Mouse (Mus musculus) midbrain, embryonic 12.5 days (tissue): ENCODE results near the gene Rtn4. TPM values are rescaled to one million over a fixed set of nuclear protein-coding genes. Genes with fewer than 3 reads are reported as not detected.

ENCODE experiments used
- ATAC-seq: fragments of 200-750 bp; cut with Nextera tagmentation; 2 replicates; pipeline ENCODE4 v1.8.0; 2017; ENCODE audit warnings: low read depth, moderate TSS enrichment, moderate library complexity; ENCODE audit not compliant: low FRiP score
- H3K27ac ChIP-seq: fragments of 300-500 bp; sonication (generic); replicated peaks from 2 replicates; pipeline ENCODE4 v1.5.1; 2016; ENCODE audit warnings: mild to moderate bottlenecking
- H3K27me3 ChIP-seq: fragments of 300-500 bp; sonication (generic); 2 replicates; pipeline ENCODE4 v1.6.1; 2016; ENCODE audit warnings: mild to moderate bottlenecking
- H3K36me3 ChIP-seq: fragments of 300-500 bp; sonication (generic); 2 replicates; pipeline ENCODE4 v1.6.1; 2016
- H3K4me1 ChIP-seq: fragments of 300-500 bp; sonication (generic); 2 replicates; pipeline ENCODE4 v1.6.1; 2016
- H3K4me2 ChIP-seq: fragments of 300-500 bp; sonication (generic); replicated peaks from 2 replicates; pipeline ENCODE4 v1.6.1; 2016; ENCODE audit warnings: mild to moderate bottlenecking, moderate library complexity
- H3K4me3 ChIP-seq: fragments of 300-500 bp; sonication (generic); 2 replicates; pipeline ENCODE4 v1.5.1; 2016; ENCODE audit warnings: mild to moderate bottlenecking
- H3K9ac ChIP-seq: fragments of 300-500 bp; sonication (generic); replicated peaks from 2 replicates; pipeline ENCODE4 v1.6.1; 2016; ENCODE audit warnings: mild to moderate bottlenecking, moderate library complexity
- H3K9me3 ChIP-seq: fragments of 300-500 bp; sonication (generic); 2 replicates; pipeline ENCODE4 v1.6.1; 2016; ENCODE audit warnings: mild to moderate bottlenecking
- WGBS: fragments of 180-500 bp; shearing (Covaris S2); methylation state at CpG from one replicate; pipeline ENCODE4 v1.1.7; 2016; 5-methylcytosine and 5-hydroxymethylcytosine counted together
- polyA plus RNA-seq: library from polyadenylated mRNA; unstranded; fragments of >200 nt; fragmentation: Nextera tagmentation; extraction: Ambion mirVana; gene quantifications from 2 replicates; pipeline ENCODE4 v1.2.1, GENCODE M21; 2016

Gene Rtn4
- polyA plus RNA-seq, 1 experiment from 2014 or later: 98.1 TPM

DNA sequence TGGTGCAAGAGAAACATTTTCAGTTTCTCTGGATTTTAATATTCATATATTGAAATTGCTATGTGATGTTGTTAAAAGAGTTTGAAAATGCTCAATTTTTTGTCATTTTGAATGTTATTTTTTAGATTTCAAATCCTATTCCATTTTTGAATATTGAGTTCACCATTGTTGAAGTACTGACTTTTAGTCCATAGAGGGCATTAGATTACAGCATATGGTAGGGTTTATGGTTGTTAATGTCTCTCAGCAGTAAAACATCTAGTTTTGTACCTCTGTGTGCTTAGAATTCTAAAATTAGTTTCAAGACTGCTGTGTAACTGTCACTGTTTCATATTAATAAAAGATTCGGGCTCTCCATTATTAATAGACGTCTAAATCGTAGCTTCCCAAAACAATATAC lies 22.8 kb downstream of the Rtn4 start:
- no peak overlapping the region for H3K4me3 ChIP-seq
- whole genome bisulfite sequencing: 85% methylated on average over 3 of the region's 3 CpGs
- no peaks in the 10 kb centered on the region for H3K27me3 ChIP-seq
- no peaks in the 10 kb centered on the region for H3K4me1 ChIP-seq
- H3K27ac ChIP-seq: no peak overlapping the region
- H3K4me2 ChIP-seq: no peak overlapping the region
- H3K9me3 ChIP-seq: no peaks in the 10 kb centered on the region
- H3K36me3 ChIP-seq: peaks cover 7% of the 10 kb centered on the region; the same call in 1 of the 2 replicates
- ATAC-seq: no peak
- no peak overlapping the region for H3K9ac ChIP-seq

GRCm38 (mm10) chr11:29718541-29718940 lies 25.8 kb downstream of the Rtn4 start:
- H3K36me3 ChIP-seq: peaks cover 7% of the 10 kb centered on the region; the same call in 1 of the 2 replicates
- no peak overlapping the region for H3K9ac ChIP-seq
- no peaks in the 10 kb centered on the region for H3K27me3 ChIP-seq
- H3K27ac ChIP-seq: no peak overlapping the region
- H3K4me3 ChIP-seq: no peak overlapping the region
- WGBS: 60% methylated on average over 6 of the region's 6 CpGs
- H3K9me3 ChIP-seq: no peaks in the 10 kb centered on the region
- no peaks in the 10 kb centered on the region for H3K4me1 ChIP-seq
- no peak overlapping the region for H3K4me2 ChIP-seq
- ATAC-seq: no peak

- Histone ChIP-seq H3K4me3 (no peak overlapping the region), H3K9ac (no peak overlapping the region), H3K4me1 (no peaks in the 10 kb centered on the region), H3K36me3 (no peaks in the 10 kb centered on the region), H3K9me3 (no peaks in the 10 kb centered on the region), H3K27me3 (no peaks in the 10 kb centered on the region), H3K4me2 (no peak overlapping the region), H3K27ac (no peak overlapping the region)
- ATAC-seq: no peak
- WGBS: 81% methylated on average over 1 of the region's 1 CpGs
These were observed 26.9 kb downstream of the Rtn4 start for GRCm38 (mm10) chr11:29719597-29719996.

DNA sequence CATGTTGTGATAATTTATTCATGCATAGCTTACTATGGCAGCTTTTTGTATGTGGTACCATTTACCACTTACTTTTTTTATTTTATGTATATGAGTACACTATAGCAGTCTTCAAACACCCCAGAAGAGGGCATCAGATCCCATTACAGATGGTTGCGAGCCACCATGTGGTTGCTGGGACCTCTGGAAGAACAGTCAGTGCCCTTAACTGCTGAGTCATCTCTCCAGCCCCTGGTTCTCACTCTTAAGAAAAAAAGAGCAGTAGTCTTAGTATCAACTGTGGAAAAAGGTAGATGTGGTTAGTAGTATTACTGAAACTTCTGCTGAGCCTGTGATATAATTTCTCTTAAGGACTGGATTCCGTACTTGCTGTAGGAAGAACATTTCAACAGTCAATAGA lies 31.5 kb downstream of the Rtn4 start:
- Histone ChIP-seq H3K9ac (no peak overlapping the region), H3K4me3 (no peak overlapping the region), H3K27ac (no peak overlapping the region), H3K4me2 (no peak overlapping the region), H3K4me1 (no peaks in the 10 kb centered on the region), H3K27me3 (no peaks in the 10 kb centered on the region), H3K36me3 (no peaks in the 10 kb centered on the region), H3K9me3 (no peaks in the 10 kb centered on the region)
- no peak for ATAC-seq
- 93% methylated on average over 2 of the region's 2 CpGs for WGBS

DNA sequence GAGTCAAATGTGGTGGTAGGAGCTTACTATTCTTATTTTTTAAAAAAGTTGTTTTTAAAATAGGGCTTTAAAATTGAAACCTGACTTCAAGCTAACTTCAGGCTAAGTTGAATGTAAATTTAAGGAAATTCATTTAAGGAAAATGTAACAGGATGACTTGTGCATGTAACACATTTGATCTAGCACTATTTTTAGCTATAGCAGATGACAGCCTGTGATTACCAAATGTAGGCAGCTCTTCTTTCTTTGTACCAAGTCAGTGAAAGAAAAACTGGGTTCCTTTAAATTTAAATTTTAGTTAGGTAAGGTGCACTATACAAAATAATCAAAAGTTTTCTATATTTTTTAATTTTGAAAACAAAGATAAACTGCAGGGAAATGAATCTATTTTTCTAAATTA lies 32.4 kb downstream of the Rtn4 start:
- Histone ChIP-seq H3K27ac (no peak overlapping the region), H3K9ac (no peak overlapping the region), H3K27me3 (no peaks in the 10 kb centered on the region), H3K4me2 (no peak overlapping the region), H3K9me3 (no peaks in the 10 kb centered on the region), H3K4me3 (no peak overlapping the region), H3K4me1 (no peaks in the 10 kb centered on the region), H3K36me3 (no peaks in the 10 kb centered on the region)
- no peak for ATAC-seq

DNA sequence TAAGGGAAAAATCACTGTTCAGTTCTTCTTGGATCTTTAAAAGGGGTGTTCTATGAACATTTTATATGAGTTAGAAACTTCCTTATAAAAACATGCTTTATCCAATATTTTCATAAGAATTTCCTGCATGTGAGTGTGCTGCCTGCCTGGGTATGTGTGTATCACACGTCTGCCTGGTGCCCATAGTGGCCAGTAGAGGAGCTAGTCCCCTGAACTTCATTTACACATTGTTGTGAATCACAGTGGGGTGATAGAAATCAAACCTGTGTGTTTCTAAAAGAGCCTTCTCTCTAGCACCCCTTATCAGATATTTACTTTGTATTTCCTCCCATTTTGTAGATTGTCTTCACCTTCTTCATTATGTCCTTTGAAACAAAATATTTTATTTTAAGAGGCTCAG lies 32.9 kb downstream of the Rtn4 start:
- Histone ChIP-seq H3K27me3 (no peaks in the 10 kb centered on the region), H3K4me1 (no peaks in the 10 kb centered on the region), H3K9me3 (no peaks in the 10 kb centered on the region), H3K4me3 (no peak overlapping the region), H3K27ac (no peak overlapping the region), H3K4me2 (no peak overlapping the region), H3K36me3 (no peaks in the 10 kb centered on the region), H3K9ac (no peak overlapping the region)
- 79% methylated on average over 1 of the region's 1 CpGs for WGBS
- no peak for ATAC-seq

GRCm38 (mm10) chr11:29727901-29728300 lies 35.2 kb downstream of the Rtn4 start:
- no peak overlapping the region for H3K4me2 ChIP-seq
- no peak overlapping the region for H3K9ac ChIP-seq
- no peak for ATAC-seq
- H3K27me3 ChIP-seq: no peaks in the 10 kb centered on the region
- H3K9me3 ChIP-seq: no peaks in the 10 kb centered on the region
- no peaks in the 10 kb centered on the region for H3K4me1 ChIP-seq
- H3K27ac ChIP-seq: no peak overlapping the region
- H3K4me3 ChIP-seq: no peak overlapping the region
- no peaks in the 10 kb centered on the region for H3K36me3 ChIP-seq
- 81% methylated on average over 1 of the region's 1 CpGs for WGBS

DNA sequence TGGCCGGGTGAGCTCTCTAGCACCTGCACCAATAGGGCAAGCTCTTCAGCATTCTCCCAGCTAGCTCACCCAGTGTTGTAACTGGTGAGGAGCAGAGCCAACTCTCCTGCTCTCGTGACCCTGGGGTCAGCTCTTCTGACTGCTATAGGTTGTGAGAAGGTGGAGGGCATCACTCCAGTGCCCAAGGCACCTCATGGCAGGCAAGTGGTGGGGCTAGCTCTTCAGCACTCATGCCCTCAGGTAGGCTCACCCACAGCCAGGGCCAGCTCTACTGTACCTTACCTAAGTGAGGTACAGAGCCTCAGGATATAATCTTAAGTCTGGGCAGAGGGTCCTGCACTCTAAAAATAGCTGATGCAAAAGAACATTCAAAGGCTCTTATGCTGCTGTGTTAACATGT lies 47.0 kb downstream of the Rtn4 start:
- Histone ChIP-seq H3K4me2 (no peak overlapping the region), H3K36me3 (peaks cover 48% of the 10 kb centered on the region), H3K4me1 (no peaks in the 10 kb centered on the region), H3K9me3 (no peaks in the 10 kb centered on the region), H3K9ac (no peak overlapping the region), H3K27me3 (no peaks in the 10 kb centered on the region), H3K27ac (no peak overlapping the region), H3K4me3 (no peak overlapping the region)
- WGBS: 95% methylated on average over 2 of the region's 2 CpGs
- no peak for ATAC-seq

- no peak for ATAC-seq
- H3K36me3 ChIP-seq: peaks cover 46% of the 10 kb centered on the region
- no peaks in the 10 kb centered on the region for H3K4me1 ChIP-seq
- no peak overlapping the region for H3K4me3 ChIP-seq
- no peaks in the 10 kb centered on the region for H3K27me3 ChIP-seq
- no peaks in the 10 kb centered on the region for H3K9me3 ChIP-seq
- no peak overlapping the region for H3K9ac ChIP-seq
- WGBS: 92% methylated on average over 5 of the region's 5 CpGs
- H3K27ac ChIP-seq: no peak overlapping the region
- H3K4me2 ChIP-seq: no peak overlapping the region
These were observed 52.1 kb downstream of the Rtn4 start for GRCm38 (mm10) chr11:29744760-29745430.

GRCm38 (mm10) chr11:29745513-29745912 lies 52.8 kb downstream of the Rtn4 start:
- ATAC-seq: no peak
- no peak overlapping the region for H3K27ac ChIP-seq
- no peaks in the 10 kb centered on the region for H3K4me1 ChIP-seq
- H3K9me3 ChIP-seq: no peaks in the 10 kb centered on the region
- no peak overlapping the region for H3K4me3 ChIP-seq
- no peak overlapping the region for H3K4me2 ChIP-seq
- no peak overlapping the region for H3K9ac ChIP-seq
- peaks cover 45% of the 10 kb centered on the region for H3K36me3 ChIP-seq
- no peaks in the 10 kb centered on the region for H3K27me3 ChIP-seq
- WGBS: 85% methylated on average over 2 of the region's 2 CpGs

DNA sequence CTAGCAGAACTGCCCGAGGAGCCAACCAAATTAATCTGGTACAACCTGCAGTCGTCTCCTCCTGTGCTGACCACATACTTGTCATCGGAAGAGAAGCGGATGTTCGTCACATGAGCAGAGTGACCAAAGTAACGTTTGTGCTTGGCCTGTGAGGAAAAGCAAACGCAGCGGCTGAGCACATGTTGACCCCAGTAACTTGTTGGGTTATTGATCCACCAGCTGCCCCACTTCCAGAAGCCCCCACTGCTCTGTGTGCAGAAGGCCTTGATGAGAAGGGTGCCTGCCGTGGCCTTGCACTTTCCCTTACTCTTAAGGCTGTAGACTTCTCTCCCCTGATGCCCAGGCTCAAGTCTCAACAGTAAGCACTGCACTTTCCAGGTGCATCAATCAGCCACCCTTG lies 53.5 kb downstream of the Rtn4 start:
- no peak overlapping the region for H3K27ac ChIP-seq
- H3K4me1 ChIP-seq: no peaks in the 10 kb centered on the region
- peaks cover 41% of the 10 kb centered on the region for H3K36me3 ChIP-seq
- H3K4me3 ChIP-seq: no peak overlapping the region
- no peak overlapping the region for H3K9ac ChIP-seq
- no peaks in the 10 kb centered on the region for H3K27me3 ChIP-seq
- ATAC-seq: no peak; the same call in 1 of the 2 replicates
- 92% methylated on average over 9 of the region's 9 CpGs for WGBS
- H3K9me3 ChIP-seq: no peaks in the 10 kb centered on the region
- no peak overlapping the region for H3K4me2 ChIP-seq

DNA sequence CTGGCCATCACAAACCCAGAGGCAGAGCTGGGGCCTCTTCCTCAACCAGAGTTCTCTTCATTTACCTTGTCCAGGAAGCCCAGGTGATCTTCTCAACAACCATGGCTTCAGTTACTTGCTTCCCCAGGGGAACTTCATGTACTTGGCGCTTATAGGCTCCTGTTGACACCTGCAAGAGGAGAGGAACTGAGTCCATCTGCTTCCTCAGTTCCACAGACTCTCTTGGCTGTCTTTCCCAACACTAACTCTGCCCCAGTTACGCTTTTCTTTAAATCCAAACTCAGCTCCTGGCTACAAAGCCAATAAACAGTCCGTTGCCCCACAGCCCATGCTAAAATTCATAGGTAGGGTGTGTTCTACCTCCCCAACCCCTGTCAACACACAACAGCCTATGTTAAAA lies 54.6 kb downstream of the Rtn4 start:
- Histone ChIP-seq H3K36me3 (peaks cover 32% of the 10 kb centered on the region), H3K4me2 (no peak overlapping the region), H3K27ac (no peak overlapping the region), H3K4me1 (no peaks in the 10 kb centered on the region), H3K4me3 (no peak overlapping the region), H3K9ac (no peak overlapping the region), H3K9me3 (no peaks in the 10 kb centered on the region), H3K27me3 (no peaks in the 10 kb centered on the region)
- ATAC-seq: no peak
- WGBS: 94% methylated on average over 3 of the region's 3 CpGs

DNA sequence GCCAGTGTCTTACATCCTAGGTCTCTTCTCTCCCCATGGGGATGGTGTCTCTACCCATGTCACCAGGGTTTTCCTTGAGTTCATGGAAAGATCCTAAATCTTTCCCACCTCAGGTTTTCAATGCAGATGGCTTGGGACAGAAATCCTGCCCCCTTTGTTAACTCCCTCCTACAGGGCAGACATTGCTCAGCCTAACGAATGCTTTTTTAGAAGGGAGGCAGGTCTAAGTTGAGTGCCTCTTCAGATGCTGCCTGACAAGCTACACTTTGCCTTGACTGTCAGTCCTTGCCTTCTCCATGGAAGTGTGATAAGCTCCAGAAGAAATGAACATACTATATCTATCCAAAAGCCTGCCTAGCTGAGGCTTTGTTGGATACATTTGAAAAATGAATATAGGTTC lies 55.1 kb downstream of the Rtn4 start:
- no peak overlapping the region for H3K9ac ChIP-seq
- peaks cover 28% of the 10 kb centered on the region for H3K36me3 ChIP-seq
- no peaks in the 10 kb centered on the region for H3K27me3 ChIP-seq
- 72% methylated on average over 1 of the region's 1 CpGs for WGBS
- ATAC-seq: no peak
- no peak overlapping the region for H3K4me3 ChIP-seq
- no peak overlapping the region for H3K4me2 ChIP-seq
- no peak overlapping the region for H3K27ac ChIP-seq
- H3K4me1 ChIP-seq: no peaks in the 10 kb centered on the region
- no peaks in the 10 kb centered on the region for H3K9me3 ChIP-seq
